Mouse (Mus musculus) effector memory CD4-positive, alpha-beta T cell, adult 5 months (primary cell): ENCODE data around the gene Cox8a. TPM values are rescaled to one million over a fixed set of nuclear protein-coding genes. Genes with fewer than 3 reads are reported as not detected.

ENCODE experiments used
- polyA plus RNA-seq: library from polyadenylated mRNA; unstranded; fragments of 100-300 nt; shearing (Covaris generic); gene quantifications from one replicate; pipeline ENCODE4 v1.2.1, GENCODE M21; 2017

Cox8a gene
- polyA plus RNA-seq = 416 TPM

GRCm38 (mm10) chr19:7217162-7217925, at the start of gene Cox8a:
Gene Cox8a (minus strand): TSS chr19:7217616.

GRCm38 (mm10) chr19:7240782-7241690, 23.6 kb upstream of the Cox8a start, which contains the start of gene Naa40:
Gene Naa40 (minus strand): TSS chr19:7241183.

GRCm38 (mm10) chr19:7205753-7206736, 11.4 kb downstream of the Cox8a start, which contains the start of gene Otub1:
Gene Otub1 (minus strand): TSS chr19:7206316.

Other genes with a start within 250 kb of the Cox8a start
- 107 TPM for gene Ppp1r14b, start 242.6 kb downstream of the Cox8a start, polyA plus RNA-seq
- 12.8 TPM for gene Plcb3, start 241.1 kb downstream of the Cox8a start, polyA plus RNA-seq
- 21.5 TPM for gene Fkbp2, start 237.1 kb downstream of the Cox8a start, polyA plus RNA-seq
- gene Vegfb, start 230.0 kb downstream of the Cox8a start, polyA plus RNA-seq = 8.6 TPM
- gene Dnajc4, start 225.0 kb downstream of the Cox8a start, polyA plus RNA-seq = 43.3 TPM
- 8.8 TPM for gene Nudt22, start 221.5 kb downstream of the Cox8a start, polyA plus RNA-seq
- gene Trpt1, start 221.5 kb downstream of the Cox8a start, polyA plus RNA-seq = 9.1 TPM
- gene Fermt3, start 198.1 kb downstream of the Cox8a start, polyA plus RNA-seq = 211 TPM
- gene Stip1, start 177.6 kb downstream of the Cox8a start, polyA plus RNA-seq = 197 TPM
- 20.5 TPM for gene Macrod1, start 160.8 kb downstream of the Cox8a start, polyA plus RNA-seq
- gene Flrt1, start 111.9 kb downstream of the Cox8a start, polyA plus RNA-seq = not detected
- gene Otub1, start 11.3 kb downstream of the Cox8a start, polyA plus RNA-seq = 57.0 TPM
- gene Naa40, start 23.6 kb upstream of the Cox8a start, polyA plus RNA-seq = 35.8 TPM
- 1.7 TPM for gene Rcor2, start 49.7 kb upstream of the Cox8a start, polyA plus RNA-seq
- gene Mark2, start 124.2 kb upstream of the Cox8a start, polyA plus RNA-seq = 197 TPM
- gene Spindoc, start 165.4 kb upstream of the Cox8a start, polyA plus RNA-seq = 21.6 TPM
- not detected for gene 2700081O15Rik, start 200.0 kb upstream of the Cox8a start, polyA plus RNA-seq